Mouse (Mus musculus) bone marrow, adult 2 months (tissue): Measurements from ENCODE around the gene Etfdh. TPM values are rescaled to one million over a fixed set of nuclear protein-coding genes. Genes with fewer than 3 reads are reported as not detected.
A peak's percentile ranks its signal among the peaks of the same experiment; 100 is the strongest.

Source experiments
- H3K27ac ChIP-seq: fragments of 200-500 bp; 2 replicates; pipeline ENCODE4 v1.5.1; 2012; ENCODE audit warnings: low read depth, mild to moderate bottlenecking, control low read depth, inconsistent platforms, low read length; ENCODE audit not compliant: control insufficient read depth, poor library complexity, insufficient read depth
- H3K4me1 ChIP-seq: fragments of 200-500 bp; 2 replicates; pipeline ENCODE4 v1.6.1; 2011; ENCODE audit warnings: low read length; ENCODE audit not compliant: control insufficient read depth, insufficient read depth
- H3K4me3 ChIP-seq: fragments of 200-500 bp; replicated peaks from 2 replicates; pipeline ENCODE3; 2011; ENCODE audit warnings: mild to moderate bottlenecking, low read depth, low read length, control low read depth; ENCODE audit not compliant: control insufficient read depth
- CTCF ChIP-seq: fragments of 200-500 bp; IDR thresholded peaks from 2 replicates; pipeline ENCODE4 v1.5.1; 2011; ENCODE audit warnings: low read length, control low read depth; ENCODE audit not compliant: control insufficient read depth, insufficient read depth
- POLR2A ChIP-seq: fragments of 200-500 bp; IDR thresholded peaks from 2 replicates; pipeline ENCODE4 v1.6.1; 2011; ENCODE audit warnings: low read depth, mild to moderate bottlenecking, control low read depth, low read length, borderline replicate concordance; ENCODE audit not compliant: control insufficient read depth
- WGBS: fragments of 180-500 bp; shearing (Covaris S2); methylation state at CpG from one replicate; pipeline ENCODE4 v1.1.7; 2018; 5-methylcytosine and 5-hydroxymethylcytosine counted together
- polyA plus RNA-seq: library from polyadenylated mRNA; stranded (reverse); fragments of >200 nt; gene quantifications from 2 replicates; pipeline ENCODE4 v1.2.4, GENCODE M21; 2011; ENCODE audit warnings: low replicate concordance; ENCODE audit not compliant: missing spikeins, insufficient read depth, insufficient read length

Etfdh gene
- polyA plus RNA-seq, 1 experiment = 12.2 TPM

GRCm38 (mm10) chr3:79589671-79590070 lies 39.6 kb downstream of the Etfdh start:
- no peak overlapping the region for H3K27ac ChIP-seq
- H3K4me3 ChIP-seq = no peak overlapping the region
- 76% methylated on average over 2 of the region's 2 CpGs for WGBS
- TF ChIP-seq POLR2A (no peak), CTCF (no peak)
- H3K4me1 ChIP-seq = peaks cover 1% of the 10 kb centered on the region; the same call in 1 of the 2 replicates

- Histone ChIP-seq H3K4me1 (peaks cover 1% of the 10 kb centered on the region; the same call in 1 of the 2 replicates), H3K4me3 (no peak overlapping the region), H3K27ac (no peak overlapping the region)
- TF ChIP-seq CTCF (peak; percentile 97), POLR2A (no peak)
- WGBS = 2% methylated on average over 6 of the region's 6 CpGs
Measured at GRCm38 (mm10) chr3:79586804-79587203, 42.5 kb downstream of the Etfdh start.

GRCm38 (mm10) chr3:79579891-79580575 lies 49.3 kb downstream of the Etfdh start:
- TF ChIP-seq CTCF = no peak
- TF ChIP-seq POLR2A = no peak
- 60% methylated on average over 5 of the region's 5 CpGs for WGBS
- Histone ChIP-seq H3K27ac (no peak overlapping the region), H3K4me3 (no peak overlapping the region), H3K4me1 (no peaks in the 10 kb centered on the region)

GRCm38 (mm10) chr3:79578164-79578563 lies 51.1 kb downstream of the Etfdh start:
- no peak overlapping the region for H3K4me3 ChIP-seq
- H3K4me1 ChIP-seq = no peaks in the 10 kb centered on the region
- no peak for TF ChIP-seq POLR2A
- TF ChIP-seq CTCF = no peak
- 87% methylated on average over 6 of the region's 6 CpGs for WGBS
- no peak overlapping the region for H3K27ac ChIP-seq

- 78% methylated on average over 6 of the region's 6 CpGs for WGBS
- H3K4me1 ChIP-seq = no peaks in the 10 kb centered on the region
- no peak overlapping the region for H3K27ac ChIP-seq
- TF ChIP-seq POLR2A (no peak), CTCF (no peak)
- no peak overlapping the region for H3K4me3 ChIP-seq
Measured at GRCm38 (mm10) chr3:79577606-79578005, 51.7 kb downstream of the Etfdh start.

GRCm38 (mm10) chr3:79576865-79577264 lies 52.4 kb downstream of the Etfdh start:
- no peak overlapping the region for H3K27ac ChIP-seq
- no peak overlapping the region for H3K4me3 ChIP-seq
- WGBS = 59% methylated on average over 5 of the region's 5 CpGs
- no peak for TF ChIP-seq CTCF
- TF ChIP-seq POLR2A = no peak
- H3K4me1 ChIP-seq = no peaks in the 10 kb centered on the region

GRCm38 (mm10) chr3:79576468-79576816 lies 52.9 kb downstream of the Etfdh start:
- Histone ChIP-seq H3K27ac (no peak overlapping the region), H3K4me1 (no peaks in the 10 kb centered on the region), H3K4me3 (no peak overlapping the region)
- no peak for TF ChIP-seq POLR2A
- no peak for TF ChIP-seq CTCF
- WGBS = 56% methylated on average over 3 of the region's 3 CpGs

- Histone ChIP-seq H3K4me3 (no peak overlapping the region), H3K27ac (no peak overlapping the region; the same call in 1 of the 2 replicates), H3K4me1 (no peaks in the 10 kb centered on the region)
- 75% methylated on average over 10 of the region's 10 CpGs for WGBS
- TF ChIP-seq CTCF (no peak), POLR2A (no peak)
Measured at GRCm38 (mm10) chr3:79575576-79576467, 53.5 kb downstream of the Etfdh start.
